8 mouse cellular contexts compared by ENCODE assay signal in the genomic region with DNA sequence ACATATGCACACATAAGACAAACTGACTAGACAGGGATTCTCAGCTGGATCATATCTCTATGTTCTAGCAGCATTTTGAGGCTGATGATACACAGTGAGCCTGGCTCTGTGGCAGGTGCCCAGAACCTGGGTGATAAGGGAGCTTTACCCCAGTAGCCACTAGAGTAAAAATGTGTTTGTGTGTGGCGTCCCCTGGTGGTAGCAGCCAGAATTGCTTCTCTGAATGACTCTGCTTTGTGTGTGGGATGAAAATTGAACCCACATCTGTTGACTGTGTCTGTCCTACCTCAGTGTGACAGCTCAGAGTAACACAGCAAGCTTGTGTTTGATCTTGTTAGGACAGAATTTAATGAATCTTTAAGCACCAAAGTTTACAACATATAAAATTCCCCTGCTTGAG. TPM values are rescaled to one million over a fixed set of nuclear protein-coding genes. Genes with fewer than 3 reads are reported as not detected.
A peak's percentile ranks its signal among the peaks of the same experiment; 100 is the strongest.
DNase-seq lines count a peak whose midpoint lies in the region; ATAC-seq and TF ChIP-seq lines count a peak whose summit lies in the region.
"Not testable (repeated sequence)": the region's sequence is repeated elsewhere in the genome, so short reads cannot be mapped to it uniquely, and the experiment has no call there.

No protein-coding gene starts in this region.

- not testable (repeated sequence) for H3K4me1 ChIP-seq in MEL (ENCODE audit: control insufficient read depth in 1 of 2, insufficient read depth in 2 of 2, low read length in 2 of 2); lung, embryonic 14.5 days (ENCODE audit: insufficient read depth)
- H3K4me1 ChIP-seq in forebrain, embryonic 13.5 days, result peaks cover 13% of the 10 kb centered on the region

- 0 out of 2 replicates have a peak, but pooled peaks have one; percentile 20 for ATAC-seq in cerebellum, adult (ENCODE audit: insufficient number of reproducible peaks, low FRiP score, low TSS enrichment)
- ATAC-seq in forebrain, embryonic 13.5 days, result peak; percentile 61; the same call in 1 of the 2 replicates
- ATAC-seq in hematopoietic stem cell, adult 5-6 weeks (replicated peaks in 1 of 2; ENCODE audit: insufficient read depth in 1 of 2, low FRiP score in 2 of 2, low TSS enrichment in 1 of 2, low read depth in 1 of 2, poor library complexity in 2 of 2, severe bottlenecking in 2 of 2), result peak; percentile 62 to 78
- ATAC-seq in lung, embryonic 14.5 days (ENCODE audit: insufficient read depth), result 0 out of 2 replicates have a peak, but pooled peaks have one; percentile 33

- not testable (repeated sequence) for H3K9ac ChIP-seq in MEL (ENCODE audit: control insufficient read depth, low read depth, low read length, poor library complexity, severe bottlenecking); forebrain, embryonic 13.5 days; lung, embryonic 14.5 days

- H3K4me3 ChIP-seq in MEL (ENCODE audit: control insufficient read depth in 1 of 2, insufficient read depth in 1 of 2, low read depth in 2 of 2, low read length in 2 of 2); forebrain, embryonic 13.5 days; lung, embryonic 14.5 days (ENCODE audit: low read depth, low read length): not testable (repeated sequence)

- not testable (repeated sequence) for TF ChIP-seq POLR2A in MEL (IDR thresholded peaks at IDR 0.05; ENCODE audit: control insufficient read depth in 1 of 2, insufficient read depth in 1 of 2, low read depth in 1 of 2, low read length in 2 of 2, poor library complexity in 1 of 2)

- peak; percentile 76 to 96 (median 83) for TF ChIP-seq CTCF in MEL (IDR thresholded peaks at IDR 0.05 in 2 of 3, conservative IDR thresholded peaks at IDR 0.05 in 1 of 3; ENCODE audit: control insufficient read depth in 1 of 3, insufficient read depth in 1 of 3, low read depth in 2 of 3, low read length in 3 of 3, poor library complexity in 1 of 3, severe bottlenecking in 1 of 3)
- peak; percentile 88 for TF ChIP-seq CTCF in lung, embryonic 14.5 days (IDR thresholded peaks at IDR 0.05; ENCODE audit: low read depth)

- TF ChIP-seq EP300 in MEL (IDR thresholded peaks at IDR 0.05; ENCODE audit: low read depth in 1 of 2, low read length in 2 of 2), result not testable (repeated sequence)

- not testable (repeated sequence) for H3K36me3 ChIP-seq in MEL (ENCODE audit: control insufficient read depth in 1 of 2, insufficient read depth in 2 of 2, low read length in 2 of 2); forebrain, embryonic 13.5 days (ENCODE audit: poor library complexity, severe bottlenecking); lung, embryonic 14.5 days (ENCODE audit: insufficient read depth)

- TF ChIP-seq RAD21 in MEL (IDR thresholded peaks at IDR 0.05; ENCODE audit: low read depth, low read length), result peak; percentile 77

- H3K4me2 ChIP-seq in forebrain, embryonic 13.5 days; lung, embryonic 14.5 days: not testable (repeated sequence)

- WGBS in forebrain, embryonic 13.5 days, result 0% methylated on average over 1 of the region's 1 CpGs
- 0% methylated on average over 1 of the region's 1 CpGs for WGBS in lung, embryonic 14.5 days

- not testable (repeated sequence) for H3K27ac ChIP-seq in MEL (ENCODE audit: control insufficient read depth, low read depth, low read length); forebrain, embryonic 13.5 days; lung, embryonic 14.5 days (ENCODE audit: low read depth)

- H3K9me3 ChIP-seq in MEL (replicated peaks; ENCODE audit: insufficient read depth, low read length); forebrain, embryonic 13.5 days (replicated peaks); lung, embryonic 14.5 days (ENCODE audit: low read depth, low read length): not testable (repeated sequence)

- DNase-seq in MEL (ENCODE audit: low read depth, low spot score), result peak; percentile 74
- DNase-seq in layer of hippocampus, adult 9-10 months (ENCODE audit: low spot score), result peak; percentile 57
- peak; percentile 79 for DNase-seq in lung, embryonic 14.5 days
- peak; percentile 47 to 66 for DNase-seq in right cerebral cortex, postnatal 10 days (ENCODE audit: low spot score in 2 of 2)
- peak; percentile 85 for DNase-seq in thymus, postnatal 4 days

- not testable (repeated sequence) for H3K79me2 ChIP-seq in MEL (ENCODE audit: control insufficient read depth, insufficient read depth, low read length, poor library complexity)

- not testable (repeated sequence) for H3K27me3 ChIP-seq in MEL (ENCODE audit: control insufficient read depth in 1 of 2, insufficient read depth in 2 of 2, low read length in 2 of 2)
- peaks cover 45% of the 10 kb centered on the region for H3K27me3 ChIP-seq in forebrain, embryonic 13.5 days
- H3K27me3 ChIP-seq in lung, embryonic 14.5 days (ENCODE audit: insufficient read depth, low read length), result peaks cover 44% of the 10 kb centered on the region

TF ChIP-seq in MEL, 35 proteins besides CTCF, POLR2A, EP300 and RAD21:
- TF ChIP-seq SMC3 (IDR thresholded peaks at IDR 0.05; ENCODE audit: low read depth, low read length) (peak; percentile 79), ZNF384 (IDR thresholded peaks at IDR 0.05; ENCODE audit: low read depth, low read length) (0 out of 2 replicates have a peak, but pooled peaks have one; percentile 22), ZC3H11A (IDR thresholded peaks at IDR 0.05; ENCODE audit: low read depth, low read length) (peak; percentile 79)

RNA-seq across cellular contexts. Expression of a gene that starts 2.2 kb away (rescaled TPM):
- total RNA-seq in MEL (2012; rRNA removed), result not detected in 2 replicates
- not detected for polyA plus RNA-seq in MEL (2012; ENCODE audit: insufficient read depth in 1 of 2, insufficient read length in 2 of 2, low read depth in 1 of 2, low replicate concordance in 2 of 2, missing spikeins in 1 of 2)
- not detected in 2 replicates for polyA plus RNA-seq in forebrain, embryonic 13.5 days (2015; fragmentation: Nextera tagmentation; extraction: Ambion mirVana)
- not detected in 2 replicates for total RNA-seq in hematopoietic stem cell, adult 5-6 weeks (2017)
- 0.95 and 3.9 TPM in 2 replicates for polyA plus RNA-seq in lung, embryonic 14.5 days (2014; fragmentation: Nextera tagmentation; extraction: Ambion mirVana)

RNA-seq across cellular contexts. Expression of a gene that starts 44.5 kb away (rescaled TPM):
- not detected in 2 replicates for total RNA-seq in MEL (2012; rRNA removed)
- polyA plus RNA-seq in MEL (2012; ENCODE audit: insufficient read depth in 1 of 2, insufficient read length in 2 of 2, low read depth in 1 of 2, low replicate concordance in 2 of 2, missing spikeins in 1 of 2), result not detected
- 2.8 and 3.9 TPM in 2 replicates for polyA plus RNA-seq in forebrain, embryonic 13.5 days (2015; fragmentation: Nextera tagmentation; extraction: Ambion mirVana)
- total RNA-seq in hematopoietic stem cell, adult 5-6 weeks (2017), result not detected in 2 replicates
- 0.24 TPM in 2 replicates for polyA plus RNA-seq in lung, embryonic 14.5 days (2014; fragmentation: Nextera tagmentation; extraction: Ambion mirVana)

RNA-seq across cellular contexts. Expression of a gene that starts 55.6 kb away (rescaled TPM):
- total RNA-seq in MEL (2012; rRNA removed), result not detected in 2 replicates
- not detected for polyA plus RNA-seq in MEL (2012; ENCODE audit: insufficient read depth in 1 of 2, insufficient read length in 2 of 2, low read depth in 1 of 2, low replicate concordance in 2 of 2, missing spikeins in 1 of 2)
- not detected in 2 replicates for polyA plus RNA-seq in forebrain, embryonic 13.5 days (2015; fragmentation: Nextera tagmentation; extraction: Ambion mirVana)
- not detected in 2 replicates for total RNA-seq in hematopoietic stem cell, adult 5-6 weeks (2017)
- not detected in 2 replicates for polyA plus RNA-seq in lung, embryonic 14.5 days (2014; fragmentation: Nextera tagmentation; extraction: Ambion mirVana)

Comparison
In these comparisons a context has a peak if more than half of its experiments do, and no peak if none do; other contexts are left out.
1. ATAC-seq: peak in every context shown above with its lines; median percentile 70 in hematopoietic stem cell, adult 5-6 weeks; 61 in forebrain, embryonic 13.5 days; 33 in lung, embryonic 14.5 days; 20 in cerebellum, adult.